Mouse (Mus musculus) lung, embryonic 16.5 days (tissue): ENCODE measurements around the gene Serpina1c. TPM values are rescaled to one million over a fixed set of nuclear protein-coding genes. Genes with fewer than 3 reads are reported as not detected.
"Not testable (repeated sequence)": the region's sequence is repeated elsewhere in the genome, so short reads cannot be mapped to it uniquely, and the experiment has no call there.

Experiments used
- ATAC-seq: fragments of 200-750 bp; cut with Nextera tagmentation; 2 replicates; pipeline ENCODE4 v1.8.0; 2017; ENCODE audit warnings: low read depth, mild to moderate bottlenecking, moderate library complexity
- H3K27ac ChIP-seq: fragments of 300-500 bp; sonication (generic); 2 replicates; pipeline ENCODE4 v1.5.1; 2014; ENCODE audit warnings: mild to moderate bottlenecking, control low read depth, low read length
- H3K27me3 ChIP-seq: fragments of 300-500 bp; sonication (generic); 2 replicates; pipeline ENCODE4 v1.6.1; 2014; ENCODE audit warnings: low read depth, low read length, mixed read lengths; ENCODE audit not compliant: control insufficient read depth, insufficient read depth
- H3K36me3 ChIP-seq: fragments of 300-500 bp; sonication (generic); 2 replicates; pipeline ENCODE4 v1.6.1; 2014; ENCODE audit warnings: low read length; ENCODE audit not compliant: control insufficient read depth, insufficient read depth
- H3K4me1 ChIP-seq: fragments of 300-500 bp; sonication (generic); replicated peaks from 2 replicates; pipeline ENCODE4 v1.6.1; 2014; ENCODE audit warnings: low read length, mixed read lengths; ENCODE audit not compliant: control insufficient read depth, insufficient read depth
- H3K4me2 ChIP-seq: fragments of 300-500 bp; sonication (generic); 2 replicates; pipeline ENCODE4 v1.6.1; 2014; ENCODE audit warnings: low read depth, low read length, control low read depth
- H3K4me3 ChIP-seq: fragments of 300-500 bp; sonication (generic); 2 replicates; pipeline ENCODE4 v1.5.1; 2014; ENCODE audit warnings: mild to moderate bottlenecking, low read length, control low read depth
- H3K9ac ChIP-seq: fragments of 300-500 bp; sonication (generic); 2 replicates; pipeline ENCODE4 v1.6.1; 2014; ENCODE audit warnings: low read length, control low read depth
- H3K9me3 ChIP-seq: fragments of 300-500 bp; sonication (generic); 2 replicates; pipeline ENCODE4 v1.6.1; 2016; ENCODE audit warnings: low read length; ENCODE audit not compliant: control insufficient read depth
- WGBS: fragments of 180-500 bp; shearing (Covaris S2); extraction: QIAGEN DNeasy Blood & Tissue Kit; methylation state at CpG from one replicate; pipeline ENCODE4 v1.1.7; 2014; 5-methylcytosine and 5-hydroxymethylcytosine counted together
- polyA plus RNA-seq: library from polyadenylated mRNA; unstranded; fragments of >200 nt; fragmentation: Nextera tagmentation; extraction: Ambion mirVana; gene quantifications from 2 replicates; pipeline ENCODE4 v1.2.1, GENCODE M21; 2015

Serpina1c gene
- polyA plus RNA-seq, 1 experiment from 2014 or later = 0.62 TPM

DNA sequence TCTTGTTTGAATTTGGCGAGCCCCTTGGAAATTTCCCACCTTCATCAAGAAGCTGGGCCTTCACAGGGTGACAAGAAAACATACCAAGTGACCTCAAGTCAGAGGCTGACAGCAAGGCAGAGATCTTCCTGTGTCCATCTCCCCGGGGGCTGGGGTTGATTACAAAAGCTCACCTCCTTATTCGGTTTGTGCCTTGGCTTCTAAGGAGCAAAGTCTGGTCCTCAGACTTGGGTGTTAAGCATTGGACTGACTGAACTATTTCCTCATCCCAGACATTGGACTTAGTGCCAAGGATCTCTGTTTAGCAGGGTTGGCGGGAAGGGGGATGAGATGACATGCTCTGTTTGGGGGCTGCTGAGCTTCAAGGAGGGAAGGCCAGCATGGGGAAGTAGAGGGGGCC lies 44.1 kb downstream of the Serpina1c start:
- H3K4me1 ChIP-seq, H3K9me3 ChIP-seq, H3K27ac ChIP-seq, H3K9ac ChIP-seq, H3K4me3 ChIP-seq, H3K4me2 ChIP-seq, ATAC-seq, H3K27me3 ChIP-seq, H3K36me3 ChIP-seq: not testable (repeated sequence)
- WGBS = 76% methylated on average over 3 of the region's 4 CpGs

GRCm38 (mm10) chr12:103859584-103859983 lies 45.1 kb downstream of the Serpina1c start:
- not testable (repeated sequence) for H3K27ac ChIP-seq, H3K9me3 ChIP-seq, H3K27me3 ChIP-seq, H3K36me3 ChIP-seq, H3K4me2 ChIP-seq, ATAC-seq, H3K9ac ChIP-seq, H3K4me1 ChIP-seq, H3K4me3 ChIP-seq
- 68% methylated on average over 3 of the region's 3 CpGs for WGBS

DNA sequence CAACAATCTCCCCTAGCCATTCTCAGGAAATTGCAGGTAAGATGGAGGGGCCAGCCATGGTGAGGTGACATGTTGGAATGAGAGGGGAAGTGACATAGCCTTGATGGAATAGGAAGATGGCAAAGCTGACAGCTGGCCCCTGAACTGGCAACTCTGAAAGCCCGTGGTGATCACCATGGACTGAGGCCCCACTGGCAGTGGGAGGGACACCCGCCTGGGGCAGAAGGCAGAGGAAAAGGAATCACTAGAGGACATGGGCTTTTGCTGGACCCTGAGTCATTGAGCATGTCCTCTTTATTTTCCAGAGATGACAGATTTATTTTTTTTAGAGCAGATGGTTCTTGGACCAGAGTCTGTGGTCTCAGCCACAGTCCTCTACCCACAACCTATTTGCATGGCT lies 51.7 kb downstream of the Serpina1c start:
- ATAC-seq = not testable (repeated sequence)

More for the DNA sequence above, 51.7 kb downstream of the Serpina1c start:
- 81% methylated on average over 2 of the region's 2 CpGs for whole genome bisulfite sequencing
- not testable (repeated sequence) for H3K36me3 ChIP-seq, H3K4me3 ChIP-seq, H3K9ac ChIP-seq, H3K27ac ChIP-seq, H3K4me1 ChIP-seq, H3K4me2 ChIP-seq, H3K27me3 ChIP-seq, H3K9me3 ChIP-seq

Other genes with a start within 250 kb of the Serpina1c start
- gene Serpina6, start 247.7 kb downstream of the Serpina1c start, polyA plus RNA-seq = 1.9 and 17.1 TPM in 2 replicates
- gene Serpina16, start 228.7 kb downstream of the Serpina1c start, polyA plus RNA-seq = not detected in 2 replicates
- not detected in 2 replicates for gene Serpina1f, start 209.4 kb downstream of the Serpina1c start, polyA plus RNA-seq
- 0.58 and 9.1 TPM in 2 replicates for gene Serpina1d, start 131.3 kb downstream of the Serpina1c start, polyA plus RNA-seq
- 1.8 and 15.4 TPM in 2 replicates for gene Serpina1b, start 74.5 kb downstream of the Serpina1c start, polyA plus RNA-seq
- gene Serpina1a, start 41.3 kb downstream of the Serpina1c start, polyA plus RNA-seq = 1.7 and 14.8 TPM in 2 replicates
- 0.85 and 7.3 TPM in 2 replicates for gene Serpina1e, start 54.1 kb upstream of the Serpina1c start, polyA plus RNA-seq
- gene Serpina11, start 85.1 kb upstream of the Serpina1c start, polyA plus RNA-seq = 0.14 TPM in 1 of 2 replicates, not detected in the other
- gene Serpina9, start 108.9 kb upstream of the Serpina1c start, polyA plus RNA-seq = 0.38 and 1.1 TPM in 2 replicates
- gene Serpina12, start 139.6 kb upstream of the Serpina1c start, polyA plus RNA-seq = 0.14 TPM in 1 of 2 replicates, not detected in the other
- gene Serpina5, start 196.2 kb upstream of the Serpina1c start, polyA plus RNA-seq = not detected in 2 replicates
- gene Serpina3a, start 207.8 kb upstream of the Serpina1c start, polyA plus RNA-seq = not detected in 2 replicates
- not detected in 2 replicates for gene Serpina3b, start 223.1 kb upstream of the Serpina1c start, polyA plus RNA-seq
- gene Serpina3c, start 249.0 kb upstream of the Serpina1c start, polyA plus RNA-seq = 0.06 and 0.28 TPM in 2 replicates